Mouse (Mus musculus) liver, embryonic 15.5 days (tissue): Measurements from ENCODE around the gene Rassf8. TPM values are rescaled to one million over a fixed set of nuclear protein-coding genes. Genes with fewer than 3 reads are reported as not detected.

Experiments used
- ATAC-seq: fragments of 200-750 bp; cut with Nextera tagmentation; 2 replicates; pipeline ENCODE4 v1.8.0; 2017; ENCODE audit warnings: moderate number of reproducible peaks, mild to moderate bottlenecking, moderate library complexity; ENCODE audit not compliant: insufficient read depth
- H3K27ac ChIP-seq: fragments of 300-500 bp; sonication (generic); replicated peaks from 2 replicates; pipeline ENCODE4 v1.5.1; 2015; ENCODE audit warnings: mild to moderate bottlenecking, inconsistent platforms
- H3K27me3 ChIP-seq: fragments of 300-500 bp; sonication (generic); 2 replicates; pipeline ENCODE4 v1.6.1; 2015; ENCODE audit warnings: mild to moderate bottlenecking, inconsistent platforms
- H3K36me3 ChIP-seq: fragments of 300-500 bp; sonication (generic); replicated peaks from 2 replicates; pipeline ENCODE4 v1.6.1; 2015; ENCODE audit warnings: moderate library complexity, mild to moderate bottlenecking, inconsistent platforms
- H3K4me1 ChIP-seq: fragments of 300-500 bp; sonication (generic); replicated peaks from 2 replicates; pipeline ENCODE4 v1.6.1; 2015; ENCODE audit warnings: inconsistent platforms
- H3K4me2 ChIP-seq: fragments of 300-500 bp; sonication (generic); 2 replicates; pipeline ENCODE4 v1.6.1; 2015; ENCODE audit warnings: moderate library complexity, mild to moderate bottlenecking, inconsistent platforms
- H3K4me3 ChIP-seq: fragments of 300-500 bp; sonication (generic); replicated peaks from 2 replicates; pipeline ENCODE4 v1.5.1; 2015; ENCODE audit warnings: mild to moderate bottlenecking, inconsistent platforms
- H3K9ac ChIP-seq: fragments of 300-500 bp; sonication (generic); 2 replicates; pipeline ENCODE4 v1.6.1; 2015; ENCODE audit warnings: moderate library complexity, mild to moderate bottlenecking, inconsistent platforms
- H3K9me3 ChIP-seq: fragments of 300-500 bp; sonication (generic); replicated peaks from 2 replicates; pipeline ENCODE4 v1.6.1; 2016; ENCODE audit warnings: inconsistent platforms
- WGBS: fragments of 180-500 bp; shearing (Covaris S2); methylation state at CpG from one replicate; pipeline ENCODE4 v1.1.7; 2015; ENCODE audit warnings: mixed read lengths; ENCODE audit not compliant: insufficient replicate concordance; 5-methylcytosine and 5-hydroxymethylcytosine counted together
- polyA plus RNA-seq: library from polyadenylated mRNA; unstranded; fragments of >200 nt; fragmentation: Nextera tagmentation; extraction: Ambion mirVana; gene quantifications from 2 replicates; pipeline ENCODE4 v1.2.1, GENCODE M21; 2015

Rassf8 gene
- polyA plus RNA-seq, 1 experiment from 2014 or later: 1.6 TPM

- H3K4me2 ChIP-seq: no peak overlapping the region
- ATAC-seq: no peak
- WGBS: 76% methylated on average over 9 of the region's 9 CpGs
Observed at GRCm38 (mm10) chr6:145781256-145781655, 34.7 kb downstream of the Rassf8 start.

GRCm38 (mm10) chr6:145781966-145782365 is 35.4 kb downstream of the Rassf8 start:
- H3K4me2 ChIP-seq: no peak overlapping the region
- H3K4me3 ChIP-seq: no peak overlapping the region
- 0 out of 2 replicates have a peak, but pooled peaks cover 5% of the 10 kb centered on the region for H3K4me1 ChIP-seq
- no peak overlapping the region for H3K27ac ChIP-seq
- no peaks in the 10 kb centered on the region for H3K36me3 ChIP-seq
- no peaks in the 10 kb centered on the region for H3K27me3 ChIP-seq
- no peaks in the 10 kb centered on the region for H3K9me3 ChIP-seq
- no peak for ATAC-seq
- no peak overlapping the region for H3K9ac ChIP-seq
- 48% methylated on average over 2 of the region's 2 CpGs for WGBS

More at GRCm38 (mm10) chr6:145781256-145781655, 34.7 kb downstream of the Rassf8 start:
- no peaks in the 10 kb centered on the region for H3K36me3 ChIP-seq
- 0 out of 2 replicates have a peak, but pooled peaks cover 5% of the 10 kb centered on the region for H3K4me1 ChIP-seq
- H3K27me3 ChIP-seq: no peaks in the 10 kb centered on the region
- no peak overlapping the region for H3K4me3 ChIP-seq
- H3K9me3 ChIP-seq: no peaks in the 10 kb centered on the region
- no peak overlapping the region for H3K9ac ChIP-seq
- H3K27ac ChIP-seq: no peak overlapping the region

- Histone ChIP-seq H3K4me2 (no peak overlapping the region), H3K36me3 (no peaks in the 10 kb centered on the region), H3K9me3 (no peaks in the 10 kb centered on the region), H3K27ac (no peak overlapping the region), H3K4me3 (no peak overlapping the region), H3K27me3 (no peaks in the 10 kb centered on the region), H3K4me1 (no peaks in the 10 kb centered on the region), H3K9ac (no peak overlapping the region)
- 66% methylated on average over 2 of the region's 2 CpGs for WGBS
- ATAC-seq: no peak
Observed at GRCm38 (mm10) chr6:145787311-145787710, 40.8 kb downstream of the Rassf8 start.

GRCm38 (mm10) chr6:145789738-145790137 is 43.2 kb downstream of the Rassf8 start:
- Histone ChIP-seq H3K4me3 (no peak overlapping the region), H3K9ac (no peak overlapping the region), H3K4me2 (no peak overlapping the region), H3K4me1 (no peaks in the 10 kb centered on the region), H3K9me3 (no peaks in the 10 kb centered on the region), H3K27ac (no peak overlapping the region), H3K36me3 (no peaks in the 10 kb centered on the region), H3K27me3 (no peaks in the 10 kb centered on the region)
- no peak for ATAC-seq
- 83% methylated on average over 4 of the region's 4 CpGs for WGBS

- no peak for ATAC-seq
- no peak overlapping the region for H3K9ac ChIP-seq
- no peaks in the 10 kb centered on the region for H3K27me3 ChIP-seq
- no peak overlapping the region for H3K4me3 ChIP-seq
- H3K9me3 ChIP-seq: no peaks in the 10 kb centered on the region
- H3K27ac ChIP-seq: no peak overlapping the region
- no peaks in the 10 kb centered on the region for H3K4me1 ChIP-seq
- H3K4me2 ChIP-seq: no peak overlapping the region
- WGBS: 43% methylated on average over 7 of the region's 7 CpGs
- H3K36me3 ChIP-seq: no peaks in the 10 kb centered on the region
Observed at GRCm38 (mm10) chr6:145792373-145792772, 45.8 kb downstream of the Rassf8 start.

GRCm38 (mm10) chr6:145793109-145793593 is 46.6 kb downstream of the Rassf8 start:
- Histone ChIP-seq H3K27ac (no peak overlapping the region), H3K9ac (no peak overlapping the region), H3K4me1 (no peaks in the 10 kb centered on the region), H3K9me3 (no peaks in the 10 kb centered on the region), H3K4me3 (no peak overlapping the region), H3K36me3 (no peaks in the 10 kb centered on the region), H3K4me2 (no peak overlapping the region), H3K27me3 (no peaks in the 10 kb centered on the region)
- 6% methylated on average over 4 of the region's 4 CpGs for WGBS
- ATAC-seq: no peak

- no peaks in the 10 kb centered on the region for H3K9me3 ChIP-seq
- H3K27me3 ChIP-seq: no peaks in the 10 kb centered on the region
- H3K27ac ChIP-seq: no peak overlapping the region
- WGBS: 43% methylated on average over 4 of the region's 4 CpGs
- no peak for ATAC-seq
- no peak overlapping the region for H3K9ac ChIP-seq
- no peak overlapping the region for H3K4me3 ChIP-seq
- H3K4me2 ChIP-seq: no peak overlapping the region
- H3K4me1 ChIP-seq: no peaks in the 10 kb centered on the region
- no peaks in the 10 kb centered on the region for H3K36me3 ChIP-seq
Observed at GRCm38 (mm10) chr6:145794671-145795070, 48.1 kb downstream of the Rassf8 start.

- WGBS: 58% methylated on average over 14 of the region's 14 CpGs
- H3K9me3 ChIP-seq: no peaks in the 10 kb centered on the region
- no peak overlapping the region for H3K9ac ChIP-seq
- H3K4me3 ChIP-seq: no peak overlapping the region
- H3K27ac ChIP-seq: no peak overlapping the region
- H3K36me3 ChIP-seq: no peaks in the 10 kb centered on the region
- no peak overlapping the region for H3K4me2 ChIP-seq
- ATAC-seq: no peak
- H3K4me1 ChIP-seq: 0 out of 2 replicates have a peak, but pooled peaks cover 4% of the 10 kb centered on the region
- H3K27me3 ChIP-seq: no peaks in the 10 kb centered on the region
Observed at GRCm38 (mm10) chr6:145796191-145797023, 49.9 kb downstream of the Rassf8 start.

GRCm38 (mm10) chr6:145797692-145798091 is 51.1 kb downstream of the Rassf8 start:
- Histone ChIP-seq H3K9me3 (no peaks in the 10 kb centered on the region), H3K4me3 (no peak overlapping the region), H3K27ac (no peak overlapping the region), H3K4me2 (no peak overlapping the region), H3K4me1 (0 out of 2 replicates have a peak, but pooled peaks cover 4% of the 10 kb centered on the region), H3K36me3 (no peaks in the 10 kb centered on the region), H3K9ac (no peak overlapping the region), H3K27me3 (no peaks in the 10 kb centered on the region)
- ATAC-seq: no peak
- 53% methylated on average over 3 of the region's 3 CpGs for WGBS

- H3K36me3 ChIP-seq: no peaks in the 10 kb centered on the region
- peaks cover 8% of the 10 kb centered on the region for H3K4me1 ChIP-seq
- H3K4me2 ChIP-seq: no peak overlapping the region
- H3K4me3 ChIP-seq: no peak overlapping the region
- 60% methylated on average over 3 of the region's 3 CpGs for WGBS
- no peak for ATAC-seq
- H3K9ac ChIP-seq: no peak overlapping the region
- H3K27ac ChIP-seq: no peak overlapping the region
- no peaks in the 10 kb centered on the region for H3K9me3 ChIP-seq
- H3K27me3 ChIP-seq: no peaks in the 10 kb centered on the region
Observed at GRCm38 (mm10) chr6:145801796-145802488, 55.4 kb downstream of the Rassf8 start.

- 36% methylated on average over 8 of the region's 8 CpGs for WGBS
- Histone ChIP-seq H3K27ac (no peak overlapping the region), H3K4me3 (no peak overlapping the region)
Observed at GRCm38 (mm10) chr6:145802881-145803280, 56.3 kb downstream of the Rassf8 start.

More at GRCm38 (mm10) chr6:145802881-145803280, 56.3 kb downstream of the Rassf8 start:
- Histone ChIP-seq H3K27me3 (no peaks in the 10 kb centered on the region), H3K9me3 (no peaks in the 10 kb centered on the region), H3K36me3 (no peaks in the 10 kb centered on the region), H3K9ac (no peak overlapping the region), H3K4me1 (peaks cover 8% of the 10 kb centered on the region), H3K4me2 (no peak overlapping the region)
- ATAC-seq: peak; percentile 32; the same call in 1 of the 2 replicates
